Mouse (Mus musculus) erythroblast, embryonic 14.5 days (primary cell): ENCODE data around the gene E2f4. TPM values are rescaled to one million over a fixed set of nuclear protein-coding genes. Genes with fewer than 3 reads are reported as not detected.
A peak's percentile ranks its signal among the peaks of the same experiment; 100 is the strongest.

Experiments
- H3K27me3 ChIP-seq: 2 replicates; pipeline ENCODE4 v1.6.1; 2012; ENCODE audit warnings: inconsistent platforms; ENCODE audit not compliant: control insufficient read depth
- H3K36me3 ChIP-seq: 2 replicates; pipeline ENCODE4 v1.6.1; 2012; ENCODE audit warnings: mild to moderate bottlenecking, inconsistent platforms; ENCODE audit not compliant: control insufficient read depth
- H3K4me1 ChIP-seq: 2 replicates; pipeline ENCODE4 v1.6.1; 2012; ENCODE audit warnings: inconsistent platforms; ENCODE audit not compliant: control insufficient read depth
- H3K4me3 ChIP-seq: replicated peaks from 2 replicates; pipeline ENCODE3; 2012; ENCODE audit warnings: moderate library complexity, mild to moderate bottlenecking, inconsistent platforms
- H3K9me3 ChIP-seq: 2 replicates; pipeline ENCODE4 v1.6.1; 2012; ENCODE audit warnings: low read length, inconsistent platforms, mixed read lengths; ENCODE audit not compliant: control insufficient read depth
- GATA1 ChIP-seq: IDR thresholded peaks from 2 replicates; pipeline ENCODE4 v1.6.1; 2012; ENCODE audit warnings: low read length, inconsistent platforms, mixed read lengths
- TAL1 ChIP-seq: IDR thresholded peaks from 3 replicates; pipeline ENCODE4 v1.6.1; 2012; ENCODE audit warnings: low read length, inconsistent platforms, mixed read lengths
- polyA plus RNA-seq: library from polyadenylated mRNA; stranded (reverse); fragments of >175 nt; gene quantifications from 2 replicates; pipeline ENCODE4 v1.2.3, GENCODE M21; 2012

Gene E2f4
- polyA plus RNA-seq, 1 experiment = 30.0 TPM

DNA sequence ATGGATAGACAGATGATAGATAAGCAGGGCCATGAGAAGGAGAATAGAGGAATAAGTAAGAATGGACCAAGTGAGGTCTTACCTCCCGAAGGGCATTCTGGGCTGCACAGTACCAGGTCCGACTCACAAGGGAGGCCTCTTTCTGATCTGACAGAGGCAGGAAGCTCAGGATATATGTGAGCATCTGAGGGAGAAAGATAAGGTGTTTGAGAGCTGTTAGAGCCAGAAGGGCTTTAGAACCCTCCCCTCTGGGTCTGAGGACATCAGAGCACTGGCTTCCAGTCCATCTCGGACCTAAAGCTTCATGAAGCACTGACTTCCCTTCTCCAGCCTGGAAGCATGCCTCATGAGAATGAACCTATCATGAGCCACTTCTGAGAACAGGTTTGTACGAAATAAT, 25.7 kb downstream of the E2f4 start:
- peak overlapping the region; percentile 85 for H3K4me3 ChIP-seq
- peaks cover 78% of the 10 kb centered on the region for H3K36me3 ChIP-seq
- H3K4me1 ChIP-seq = peaks cover 91% of the 10 kb centered on the region
- 0 out of 2 replicates have a peak, but pooled peaks cover 2% of the 10 kb centered on the region for H3K9me3 ChIP-seq
- no peaks in the 10 kb centered on the region for H3K27me3 ChIP-seq
- TF ChIP-seq TAL1 (peak; percentile 87), GATA1 (peak; percentile 86)

DNA sequence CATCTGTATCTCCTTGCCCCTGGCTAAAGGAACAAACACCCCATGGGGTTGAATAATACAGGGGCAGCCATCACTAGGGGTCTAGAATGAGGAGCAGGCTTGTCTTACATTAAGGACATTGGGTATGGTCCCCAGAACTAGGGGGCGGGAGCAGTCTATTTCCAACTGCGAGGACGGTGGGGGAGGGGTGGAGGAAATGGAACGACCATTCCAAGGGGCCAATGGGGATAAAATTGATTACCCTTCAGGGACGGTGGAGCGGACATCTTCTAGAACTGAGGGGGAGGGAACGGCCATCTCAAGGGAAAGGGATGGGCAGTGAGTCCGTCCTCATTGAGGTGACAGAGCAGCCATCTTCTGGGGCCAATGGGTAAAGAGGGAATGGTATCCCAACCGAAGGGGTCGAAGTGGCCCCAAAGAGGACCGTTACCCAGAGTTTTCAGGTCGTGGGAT, 28.2 kb downstream of the E2f4 start:
- Histone ChIP-seq H3K4me3 (peak overlapping the region; percentile 85), H3K36me3 (peaks cover 78% of the 10 kb centered on the region), H3K9me3 (0 out of 2 replicates have a peak, but pooled peaks cover under 1% of the 10 kb centered on the region), H3K4me1 (peaks cover 78% of the 10 kb centered on the region), H3K27me3 (no peaks in the 10 kb centered on the region)
- TF ChIP-seq TAL1 = no peak
- TF ChIP-seq GATA1 = no peak

DNA sequence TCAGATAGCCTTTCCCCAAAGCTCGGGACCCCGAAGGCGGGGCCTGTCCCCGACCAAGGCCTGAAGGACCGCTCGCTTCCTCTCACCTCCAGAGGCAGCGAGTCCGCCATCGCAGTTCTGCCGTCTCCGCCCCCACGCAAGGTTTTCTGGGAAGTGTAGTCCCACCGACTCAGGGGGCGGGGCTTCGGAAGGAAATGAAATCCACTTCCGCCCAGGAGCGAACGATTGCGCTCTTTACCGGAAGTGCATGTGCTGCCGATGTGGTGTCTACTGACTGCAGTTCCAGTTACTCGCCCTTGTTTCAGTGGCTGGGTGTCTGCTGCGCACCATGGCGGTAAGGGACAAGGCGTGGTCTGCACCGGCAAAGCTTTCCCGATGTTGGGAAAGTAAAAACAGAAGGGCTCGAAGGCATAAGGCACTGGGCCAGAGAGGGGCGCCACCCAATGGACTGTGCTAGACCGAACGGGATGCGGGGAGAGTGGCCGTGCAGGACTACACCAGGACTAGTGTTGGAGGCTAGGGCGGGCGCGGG, 28.7 kb downstream of the E2f4 start, which contains the start of the genes Lrrc29 and Tmem208:
Gene Lrrc29 (minus strand): TSS at position 138 of the 532 bp plus-strand sequence.
Gene Tmem208 (plus strand): TSS at position 214 of the 532 bp plus-strand sequence.
- peaks cover 74% of the 10 kb centered on the region for H3K4me1 ChIP-seq
- no peaks in the 10 kb centered on the region for H3K27me3 ChIP-seq
- TF ChIP-seq GATA1 (no peak), TAL1 (no peak)

DNA sequence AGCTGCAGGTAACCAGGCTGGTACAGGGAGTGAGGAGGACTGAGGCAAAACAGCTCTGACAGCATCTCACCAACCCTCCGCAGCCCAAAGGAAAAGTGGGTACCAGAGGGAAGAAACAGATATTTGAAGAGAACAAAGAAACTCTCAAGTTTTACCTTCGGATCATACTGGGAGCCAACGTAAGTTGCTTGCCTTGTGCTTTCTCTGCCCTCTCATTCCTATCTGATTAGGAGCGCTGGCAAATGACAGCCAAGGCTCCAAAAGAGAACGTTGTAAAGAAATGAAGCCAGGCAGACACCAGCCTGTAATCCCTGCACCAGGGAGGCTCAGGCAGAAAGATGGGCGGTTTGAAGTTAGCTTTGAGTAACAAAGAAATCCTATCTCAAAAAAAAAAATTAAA, 29.5 kb downstream of the E2f4 start:
- Histone ChIP-seq H3K4me3 (peak overlapping the region; percentile 85), H3K27me3 (no peaks in the 10 kb centered on the region), H3K4me1 (peaks cover 67% of the 10 kb centered on the region), H3K36me3 (peaks cover 78% of the 10 kb centered on the region), H3K9me3 (no peaks in the 10 kb centered on the region)
- TF ChIP-seq GATA1 (peak; percentile 77), TAL1 (no peak)

More for the DNA sequence above, 28.7 kb downstream of the E2f4 start, which contains the start of the genes Lrrc29 and Tmem208:
- Histone ChIP-seq H3K4me3 (peak within 1 kb of the TSS; percentile 85), H3K36me3 (peaks cover 78% of the 10 kb centered on the region), H3K9me3 (no peaks in the 10 kb centered on the region)

GRCm38 (mm10) chr8:105330325-105330724, 32.9 kb downstream of the E2f4 start:
- H3K27me3 ChIP-seq = no peaks in the 10 kb centered on the region
- TF ChIP-seq TAL1 = no peak
- TF ChIP-seq GATA1 = no peak
- no peaks in the 10 kb centered on the region for H3K9me3 ChIP-seq
- no peak overlapping the region for H3K4me3 ChIP-seq
- H3K4me1 ChIP-seq = peaks cover 34% of the 10 kb centered on the region
- peaks cover 63% of the 10 kb centered on the region for H3K36me3 ChIP-seq

DNA sequence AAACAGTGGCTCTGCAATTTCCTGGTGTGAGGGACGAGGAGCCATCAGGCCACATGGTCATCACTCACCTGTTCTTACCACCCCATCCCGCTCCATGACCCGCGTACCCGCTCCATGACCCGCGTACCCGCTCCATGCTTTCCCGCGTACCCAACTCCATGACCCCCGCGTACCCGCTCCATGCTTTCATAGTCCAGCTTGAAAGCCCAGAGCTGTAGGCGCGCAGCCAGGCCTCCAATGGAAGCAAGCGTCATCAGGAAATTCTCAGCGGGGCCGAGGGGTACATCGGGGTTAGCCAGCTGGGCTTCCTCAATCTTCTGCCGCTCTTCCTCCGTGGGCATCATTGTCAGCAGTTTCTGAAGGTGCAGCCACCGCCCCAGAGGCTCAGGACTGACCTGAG, 34.0 kb downstream of the E2f4 start:
- Histone ChIP-seq H3K4me1 (peaks cover 32% of the 10 kb centered on the region), H3K9me3 (peaks cover 3% of the 10 kb centered on the region), H3K4me3 (no peak overlapping the region), H3K36me3 (peaks cover 69% of the 10 kb centered on the region), H3K27me3 (no peaks in the 10 kb centered on the region)
- no peak for TF ChIP-seq GATA1
- TF ChIP-seq TAL1 = no peak

DNA sequence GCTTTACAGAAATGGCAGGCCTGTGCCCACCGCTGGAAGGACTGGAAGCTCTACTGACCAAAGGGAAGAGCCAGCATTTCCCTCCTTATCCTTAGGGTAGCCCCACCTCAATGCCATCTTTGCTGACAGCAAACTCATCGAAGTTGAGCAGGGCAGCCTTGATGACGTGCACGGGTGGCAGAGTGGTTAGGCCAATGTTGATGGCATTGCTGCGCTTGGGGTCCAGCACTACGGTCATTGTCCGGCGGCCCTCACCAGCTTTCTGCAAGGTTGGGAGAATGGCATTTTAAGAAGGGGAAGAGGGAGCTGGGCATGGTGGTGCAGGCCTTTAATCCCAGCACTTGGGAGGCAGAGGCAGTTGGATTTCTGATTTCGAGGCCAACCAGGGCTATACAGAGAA, 34.5 kb downstream of the E2f4 start:
- H3K4me1 ChIP-seq = peaks cover 27% of the 10 kb centered on the region
- no peaks in the 10 kb centered on the region for H3K27me3 ChIP-seq
- peaks cover 74% of the 10 kb centered on the region for H3K36me3 ChIP-seq
- no peak overlapping the region for H3K4me3 ChIP-seq
- H3K9me3 ChIP-seq = peaks cover 3% of the 10 kb centered on the region
- TF ChIP-seq TAL1 (no peak), GATA1 (no peak)

DNA sequence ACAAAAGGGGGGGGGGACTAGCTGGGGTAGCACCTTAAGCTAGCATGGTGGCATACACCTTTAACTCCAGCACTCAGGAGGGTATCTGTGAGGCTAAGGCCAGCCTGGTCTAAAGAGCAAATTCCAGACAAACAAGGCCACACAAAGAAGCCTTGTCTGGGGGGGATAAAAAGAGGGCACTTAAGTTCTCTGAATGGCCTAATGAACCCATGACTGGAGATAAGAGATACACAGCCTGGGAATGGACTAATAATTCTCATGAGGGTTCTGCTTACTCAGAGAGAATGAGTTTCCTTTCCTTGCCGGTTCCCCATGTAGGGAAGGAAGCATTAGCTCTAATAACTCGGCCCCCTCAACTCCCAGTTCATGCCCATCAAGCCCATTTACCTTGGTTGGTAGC, 35.1 kb downstream of the E2f4 start:
- TF ChIP-seq TAL1 = no peak
- TF ChIP-seq GATA1 = no peak
- H3K4me3 ChIP-seq = no peak overlapping the region
- peaks cover 21% of the 10 kb centered on the region for H3K4me1 ChIP-seq
- H3K27me3 ChIP-seq = no peaks in the 10 kb centered on the region
- H3K9me3 ChIP-seq = peaks cover 3% of the 10 kb centered on the region
- H3K36me3 ChIP-seq = peaks cover 75% of the 10 kb centered on the region

GRCm38 (mm10) chr8:105336373-105337130, 39.1 kb downstream of the E2f4 start:
- no peaks in the 10 kb centered on the region for H3K27me3 ChIP-seq
- no peak overlapping the region for H3K4me3 ChIP-seq
- TF ChIP-seq GATA1 (no peak), TAL1 (no peak)
- peaks cover 3% of the 10 kb centered on the region for H3K9me3 ChIP-seq
- peaks cover 35% of the 10 kb centered on the region for H3K4me1 ChIP-seq
- H3K36me3 ChIP-seq = peaks cover 36% of the 10 kb centered on the region
